Mouse (Mus musculus) kidney, adult 11 months (tissue): ENCODE results near the gene Dach1.

Experiments used
- DNase-seq: peaks from one replicate; pipeline ENCODE4 v3.0.0; 2022

Gene Dach1

GRCm38 (mm10) chr14:98023540-98023939 lies 146.0 kb downstream of the Dach1 start:
- DNase-seq, result no peak

GRCm38 (mm10) chr14:98014053-98014452 lies 155.5 kb downstream of the Dach1 start:
- no peak for DNase-seq

GRCm38 (mm10) chr14:98008501-98008900 lies 161.1 kb downstream of the Dach1 start:
- no peak for DNase-seq

- DNase-seq, result no peak
Measured at GRCm38 (mm10) chr14:98002021-98002680, 167.4 kb downstream of the Dach1 start.

GRCm38 (mm10) chr14:97998584-97998983 lies 171.0 kb downstream of the Dach1 start:
- DNase-seq, result no peak

- no peak for DNase-seq
Measured at GRCm38 (mm10) chr14:97983251-97983650, 186.3 kb downstream of the Dach1 start.

GRCm38 (mm10) chr14:97982676-97983075 lies 186.9 kb downstream of the Dach1 start:
- no peak for DNase-seq

- DNase-seq, result no peak
Measured at GRCm38 (mm10) chr14:97980879-97981278, 188.7 kb downstream of the Dach1 start.

GRCm38 (mm10) chr14:97976091-97976490 lies 193.5 kb downstream of the Dach1 start:
- DNase-seq, result no peak

- no peak for DNase-seq
Measured at GRCm38 (mm10) chr14:97975447-97975846, 194.1 kb downstream of the Dach1 start.

- no peak for DNase-seq
Measured at GRCm38 (mm10) chr14:97964543-97965069, 205.0 kb downstream of the Dach1 start.

GRCm38 (mm10) chr14:97963624-97964023 lies 205.9 kb downstream of the Dach1 start:
- DNase-seq, result no peak

GRCm38 (mm10) chr14:97956356-97956755 lies 213.2 kb downstream of the Dach1 start:
- no peak for DNase-seq

- no peak for DNase-seq
Measured at GRCm38 (mm10) chr14:97945471-97945870, 224.1 kb downstream of the Dach1 start.

- no peak for DNase-seq
Measured at GRCm38 (mm10) chr14:97944643-97945268, 224.8 kb downstream of the Dach1 start.

GRCm38 (mm10) chr14:97942361-97942760 lies 227.2 kb downstream of the Dach1 start:
- DNase-seq, result no peak

- no peak for DNase-seq
Measured at GRCm38 (mm10) chr14:97896622-97897021, 272.9 kb downstream of the Dach1 start.

- DNase-seq, result no peak
Measured at GRCm38 (mm10) chr14:97881976-97882375, 287.6 kb downstream of the Dach1 start.

GRCm38 (mm10) chr14:97871001-97871400 lies 298.6 kb downstream of the Dach1 start:
- DNase-seq, result no peak

- no peak for DNase-seq
Measured at GRCm38 (mm10) chr14:97858384-97858783, 311.2 kb downstream of the Dach1 start.

GRCm38 (mm10) chr14:97857276-97857675 lies 312.3 kb downstream of the Dach1 start:
- DNase-seq, result no peak

GRCm38 (mm10) chr14:97855345-97855744 lies 314.2 kb downstream of the Dach1 start:
- DNase-seq, result no peak

GRCm38 (mm10) chr14:97850486-97850885 lies 319.1 kb downstream of the Dach1 start:
- DNase-seq, result peak; percentile 29

GRCm38 (mm10) chr14:97847641-97848040 lies 321.9 kb downstream of the Dach1 start:
- peak; percentile 52 for DNase-seq
